Mouse (Mus musculus): Measurements from ENCODE around the gene Olfr672.

DNA sequence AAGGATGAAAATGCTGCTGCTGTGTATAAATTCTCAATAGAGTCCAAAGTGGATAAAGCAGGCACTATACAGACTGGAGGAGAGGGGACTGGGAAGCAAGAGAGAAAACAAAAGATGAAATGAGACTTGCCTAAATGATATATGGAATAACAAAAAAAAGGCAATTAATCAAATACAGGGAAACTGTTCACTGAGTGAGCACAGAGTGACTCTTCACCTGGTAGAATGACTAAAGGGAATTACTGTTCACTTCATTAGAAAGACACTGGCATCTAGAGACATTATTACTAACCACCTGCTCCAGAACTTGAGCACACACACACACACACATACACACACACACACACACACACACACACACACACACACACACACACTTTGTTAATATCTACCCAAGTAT lies 30.6 kb upstream of the Olfr672 start, which contains the start of gene Olfr676:
- TF ChIP-seq POLR2A (IDR thresholded peaks at IDR 0.05; ENCODE audit: control insufficient read depth, extremely low read depth, insufficient read depth, low read length, poor library complexity) (no peak), CTCF (IDR thresholded peaks at IDR 0.05; ENCODE audit: borderline replicate concordance, control insufficient read depth, extremely low read depth, insufficient read depth, low read length, poor library complexity) (no peak)

All from thymus, adult 2 months (tissue).